Mouse (Mus musculus): ENCODE data around the gene Edc4. TPM values are rescaled to one million over a fixed set of nuclear protein-coding genes. Genes with fewer than 3 reads are reported as not detected.

Gene Edc4
- total RNA-seq, 4 experiments from 2014 or later: 34.1 to 61.1 (median 46.6) TPM

DNA sequence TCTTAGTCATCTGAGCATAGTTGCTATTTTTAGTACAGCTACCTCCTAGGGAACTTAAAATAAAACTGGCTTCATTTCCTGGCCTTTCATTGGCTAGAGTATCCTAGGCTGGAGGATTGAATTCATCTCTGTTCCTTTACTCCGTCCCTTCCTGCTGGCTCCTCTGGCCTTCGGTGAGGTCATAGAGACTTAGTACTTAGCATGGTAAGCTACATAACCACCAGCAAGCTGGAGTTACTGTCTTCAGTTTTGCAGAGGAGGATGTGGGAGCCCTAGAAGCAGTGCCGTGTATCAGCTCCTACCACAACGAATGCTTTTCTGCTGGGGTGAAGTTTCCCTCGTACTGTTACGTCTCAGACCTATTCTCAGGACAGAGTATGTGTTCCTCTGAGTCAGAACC lies 6.4 kb upstream of the Edc4 start:
- no peak for DNase-seq

GRCm38 (mm10) chr8:105889756-105890465 lies 9.2 kb downstream of the Edc4 start:
- DNase-seq: no peak

- no peak for DNase-seq
Measured at GRCm38 (mm10) chr8:105890870-105891269, 10.2 kb downstream of the Edc4 start.

DNA sequence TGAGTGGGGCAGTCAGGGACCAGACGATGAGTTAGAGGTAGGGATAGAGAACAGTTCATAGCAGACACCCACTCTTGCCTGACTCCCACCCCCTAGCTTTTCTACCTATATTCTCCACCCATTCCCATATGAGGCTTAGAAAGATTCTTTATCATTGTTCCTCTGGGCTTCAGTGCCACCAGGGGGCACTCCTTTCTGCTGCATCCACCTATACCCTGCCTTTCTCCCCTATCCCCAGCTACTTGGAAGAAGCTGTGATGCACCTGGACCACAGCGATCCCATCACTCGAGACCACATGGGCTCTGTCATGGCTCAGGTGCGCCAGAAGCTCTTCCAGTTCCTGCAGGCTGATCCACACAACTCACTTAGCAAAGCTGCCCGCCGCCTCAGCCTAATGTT lies 11.8 kb downstream of the Edc4 start:
- no peak for DNase-seq

GRCm38 (mm10) chr8:105893339-105893738 lies 12.7 kb downstream of the Edc4 start, which contains the start of gene Nrn1l:
Nrn1l (plus strand) TSS chr8:105893567.
- peak; percentile 65 for DNase-seq

DNA sequence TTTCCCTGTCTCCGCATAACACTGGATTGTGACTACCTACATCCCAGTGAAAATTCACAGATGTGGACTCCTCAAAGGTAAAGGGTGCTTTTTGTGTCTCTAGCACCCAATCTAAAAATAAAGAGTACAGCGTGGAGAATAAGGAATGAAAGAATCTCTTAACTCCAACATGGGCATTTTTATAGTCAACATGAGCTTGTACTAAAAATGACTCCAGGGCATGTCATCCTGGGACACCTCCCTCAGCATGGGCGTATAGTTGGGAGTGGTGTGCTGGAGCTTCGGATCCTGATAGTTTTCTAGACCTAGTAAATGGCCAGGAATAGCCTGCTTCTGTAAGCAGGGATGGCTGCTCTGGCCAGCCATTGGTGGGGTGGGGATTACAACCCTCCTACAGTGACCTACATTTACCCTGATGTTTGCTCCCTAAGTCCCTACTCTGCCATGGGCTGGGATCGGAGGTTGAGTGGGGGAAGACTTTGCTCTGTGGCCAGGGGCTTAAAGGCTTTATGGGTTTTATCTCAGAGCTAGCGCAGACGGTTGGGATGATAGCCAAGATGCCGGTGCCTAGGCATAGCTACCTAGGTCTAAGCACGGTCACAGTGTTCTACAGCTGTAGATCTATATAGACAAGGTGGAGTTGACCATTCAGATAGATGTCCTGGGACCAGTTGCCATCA lies 17.3 kb downstream of the Edc4 start:
- DNase-seq: no peak

DNA sequence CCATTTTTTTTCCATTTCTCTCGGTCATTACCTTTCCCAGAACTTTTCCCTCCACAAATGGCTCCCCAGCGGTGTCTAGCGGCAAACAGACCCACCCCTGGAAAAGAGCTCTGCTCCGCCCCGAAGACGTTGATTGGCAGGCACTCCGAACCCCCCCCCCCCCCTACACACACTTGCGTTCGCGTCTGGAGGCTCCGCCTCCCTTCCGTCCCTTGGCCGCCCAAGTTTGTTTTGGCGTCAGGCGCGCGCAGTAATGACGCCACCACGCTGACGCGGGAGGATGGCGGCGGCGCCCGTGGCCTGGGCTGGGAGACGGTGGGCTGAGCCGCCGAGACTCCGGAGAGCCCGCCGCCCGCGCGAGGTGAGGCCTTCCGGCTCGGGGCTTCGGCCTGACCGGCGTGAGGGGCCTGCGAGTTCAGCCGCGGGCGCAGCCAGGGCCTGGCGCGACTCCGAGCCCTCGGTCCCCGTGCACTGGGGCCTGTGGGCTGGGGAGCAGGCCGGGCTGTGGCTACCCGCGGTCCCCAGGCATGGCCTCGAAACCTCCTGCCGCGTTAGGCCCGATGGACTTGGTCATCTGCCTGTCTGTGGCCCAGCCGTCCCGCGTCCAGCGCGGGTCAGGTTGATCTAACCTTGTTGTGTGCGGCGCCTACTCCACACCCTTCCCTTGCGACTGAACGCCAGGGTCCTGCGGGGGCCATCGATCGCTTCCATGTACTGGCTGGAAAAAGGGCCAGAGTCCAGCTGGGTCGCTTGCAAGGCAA lies 19.7 kb downstream of the Edc4 start, which contains the start of gene Pskh1:
Gene Pskh1 (plus strand): TSS at position 262 of the 761 bp plus-strand sequence.
- DNase-seq: peak; percentile 84

GRCm38 (mm10) chr8:105900941-105901616 lies 20.4 kb downstream of the Edc4 start:
- DNase-seq: no peak

- DNase-seq: no peak
Measured at GRCm38 (mm10) chr8:105919390-105919789, 38.7 kb downstream of the Edc4 start.

GRCm38 (mm10) chr8:105925123-105925522 lies 44.4 kb downstream of the Edc4 start:
- no peak for DNase-seq

DNA sequence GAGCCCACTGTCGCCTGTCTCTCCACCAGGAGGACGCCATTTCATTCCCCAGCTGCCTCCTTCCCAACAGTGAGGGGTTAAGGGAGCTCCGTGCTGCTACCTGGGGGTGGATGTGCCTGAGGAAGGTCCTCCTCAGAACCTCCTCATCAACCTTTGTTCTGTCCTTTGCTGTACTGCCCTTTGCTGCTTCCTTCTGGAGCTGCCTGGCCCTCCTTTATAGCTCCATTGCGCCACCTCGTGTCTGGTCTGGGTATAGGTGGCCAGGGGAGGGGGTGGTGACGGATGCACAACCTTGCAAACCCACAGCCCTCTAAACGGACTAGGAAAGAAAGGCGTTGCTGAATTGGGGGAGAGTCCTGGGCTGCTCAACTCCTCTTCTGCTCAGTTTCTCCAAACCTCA lies 49.9 kb downstream of the Edc4 start:
- DNase-seq: peak; percentile 70

DNA sequence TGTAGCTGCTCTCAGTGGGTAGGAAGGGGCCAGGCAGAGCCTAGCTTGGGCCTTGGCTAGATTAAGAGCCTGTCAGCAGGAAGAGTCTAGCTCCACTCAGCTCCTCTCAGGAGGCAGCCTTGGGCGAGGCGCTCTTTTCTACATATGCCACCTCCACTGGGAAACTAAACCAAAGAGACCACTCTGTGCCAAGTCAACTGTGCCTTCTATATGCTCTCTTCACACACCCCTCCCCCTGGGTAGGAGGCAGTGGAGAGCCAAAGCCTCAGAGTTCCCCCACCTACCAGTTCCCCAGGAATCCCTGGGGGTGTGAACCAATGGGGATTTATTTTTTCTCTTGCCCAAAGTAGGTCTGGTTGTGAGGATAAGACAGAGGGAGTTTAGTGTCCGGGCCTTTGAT lies 50.6 kb downstream of the Edc4 start:
- no peak for DNase-seq

DNA sequence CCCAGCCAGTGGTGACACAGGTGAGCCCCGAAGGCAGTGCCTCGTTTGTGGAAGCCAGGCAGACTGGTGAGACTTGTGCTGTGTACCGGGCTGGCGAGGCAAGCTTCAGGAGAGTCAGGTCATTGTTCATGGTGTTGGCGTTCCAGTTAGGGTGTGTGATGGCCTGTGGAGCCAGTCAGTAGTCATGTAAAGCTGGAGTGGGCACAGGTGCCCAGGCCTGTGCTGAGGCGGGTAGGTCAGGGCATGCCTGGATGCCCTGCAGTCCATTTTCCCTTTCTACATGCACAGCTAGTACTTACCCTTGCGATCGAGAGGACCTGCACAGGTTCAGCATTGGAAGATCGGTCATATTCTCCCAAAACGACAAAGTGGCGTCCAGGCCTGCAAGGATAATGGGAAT lies 51.8 kb downstream of the Edc4 start:
- DNase-seq: no peak

DNA sequence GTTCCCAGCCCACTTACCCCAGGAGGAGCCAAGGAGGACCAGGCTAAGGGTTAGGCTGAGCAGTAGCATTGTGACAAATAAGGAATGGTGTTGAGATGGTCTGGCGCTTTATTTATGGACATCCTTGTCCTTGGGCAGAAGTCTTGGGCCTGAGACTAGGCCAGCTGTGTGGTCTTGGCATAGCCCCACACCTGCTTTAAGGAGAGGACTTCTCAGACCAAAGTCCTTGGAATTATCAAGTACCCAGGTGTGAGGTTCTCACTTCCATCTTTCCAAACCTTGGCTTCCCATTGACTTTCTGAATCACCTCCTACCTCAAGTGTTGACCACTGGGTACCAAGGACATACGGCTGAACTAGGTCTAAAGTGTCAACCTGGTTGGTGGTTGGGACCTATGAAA lies 53.1 kb downstream of the Edc4 start, which contains the start of gene Ctrl:
Gene Ctrl (minus strand): TSS at position 101 of the 400 bp plus-strand sequence.
- DNase-seq: no peak

- no peak for DNase-seq
Measured at GRCm38 (mm10) chr8:105935105-105935504, 54.4 kb downstream of the Edc4 start.

DNA sequence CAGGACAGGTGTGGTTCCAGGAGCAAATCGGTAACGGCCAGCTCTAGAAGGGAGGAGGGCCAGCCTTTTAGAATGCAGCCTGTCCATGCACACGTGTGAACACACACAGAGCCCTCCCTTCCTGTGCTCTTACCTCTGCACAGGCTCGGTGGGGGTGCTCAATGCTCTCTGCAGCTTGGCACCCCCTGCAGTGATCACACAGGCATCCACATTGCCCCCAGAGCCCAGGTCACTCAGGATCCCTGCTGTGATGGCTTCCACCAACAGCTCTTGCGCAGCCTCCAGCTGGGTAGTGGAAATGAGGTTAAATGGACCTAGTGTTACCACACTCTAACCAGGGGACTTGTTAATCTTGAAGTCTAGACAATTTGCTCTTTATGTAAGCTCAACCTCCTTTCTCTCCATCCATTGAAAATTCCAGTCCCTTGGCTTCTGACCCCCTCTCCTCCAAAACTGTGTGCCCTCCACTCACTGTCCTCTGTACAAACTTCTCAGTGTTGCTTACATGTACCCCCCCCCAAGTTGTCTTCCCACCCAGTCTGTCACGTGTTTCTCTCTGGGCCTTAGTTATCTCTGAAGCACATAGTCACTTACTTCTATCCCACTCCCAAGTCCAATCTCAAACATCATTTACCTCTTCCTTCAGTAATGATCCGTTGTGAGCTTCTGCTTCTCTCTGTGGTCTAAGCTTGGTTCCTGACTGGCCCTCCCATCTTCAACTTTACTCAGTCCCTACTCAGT lies 55.4 kb downstream of the Edc4 start:
- no peak for DNase-seq

DNA sequence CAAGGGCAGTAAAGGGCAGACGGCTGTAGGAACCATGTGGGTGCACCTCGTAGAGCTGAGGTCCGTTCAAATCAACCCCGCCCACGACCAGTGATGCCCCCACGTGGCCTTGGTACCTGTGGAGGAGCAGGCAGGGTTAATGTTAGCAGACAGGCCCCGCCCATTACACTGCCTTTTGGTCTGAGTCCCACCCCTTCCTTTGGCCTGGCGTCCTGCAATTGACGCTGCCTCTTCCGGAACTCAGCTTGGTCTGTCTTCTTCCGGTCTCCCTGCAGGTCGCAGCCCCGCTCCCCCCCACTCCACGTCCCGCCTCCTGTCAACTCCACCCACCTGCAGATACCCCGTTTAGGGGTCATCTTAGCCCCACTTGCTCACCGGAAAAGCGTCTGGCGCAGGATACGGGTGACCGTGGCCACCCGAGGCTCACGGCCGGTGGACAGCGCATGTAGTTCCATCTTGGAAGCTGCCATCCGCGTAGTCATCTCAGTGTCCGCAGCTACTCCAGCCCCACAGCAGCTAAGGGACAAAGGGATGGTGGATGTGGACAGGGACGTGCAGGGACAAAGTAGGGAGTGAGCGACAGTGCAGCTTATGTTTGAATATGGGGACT lies 56.3 kb downstream of the Edc4 start:
- DNase-seq: peak; percentile 93

- DNase-seq: peak; percentile 55
Measured at GRCm38 (mm10) chr8:105937496-105938305, 57.0 kb downstream of the Edc4 start.

- peak; percentile 52 for DNase-seq
Measured at GRCm38 (mm10) chr8:105938306-105938669, 57.6 kb downstream of the Edc4 start, which contains the start of gene Psmb10. Psmb10 (minus strand) TSS chr8:105938444.

GRCm38 (mm10) chr8:105942026-105942425 lies 61.3 kb downstream of the Edc4 start:
- no peak for DNase-seq

Data from adrenal gland, adult 8-10 months (tissue).